Mouse (Mus musculus): Measurements from ENCODE around the gene Eif4e2.

- TF ChIP-seq CTCF (IDR thresholded peaks at IDR 0.05; ENCODE audit: borderline replicate concordance, insufficient read depth, low read depth, low read length) (no peak), POLR2A (IDR thresholded peaks at IDR 0.05; ENCODE audit: borderline replicate concordance, insufficient read depth, low read length) (no peak)
Measured at GRCm38 (mm10) chr1:87197296-87197695, 16.4 kb upstream of the Eif4e2 start.
